Mouse (Mus musculus): ENCODE results near the gene Pold2. TPM values are rescaled to one million over a fixed set of nuclear protein-coding genes. Genes with fewer than 3 reads are reported as not detected.

Gene Pold2
- polyA plus RNA-seq (2016; fragmentation: Nextera tagmentation; extraction: Ambion mirVana), result 148 and 160 TPM in 2 replicates

DNA sequence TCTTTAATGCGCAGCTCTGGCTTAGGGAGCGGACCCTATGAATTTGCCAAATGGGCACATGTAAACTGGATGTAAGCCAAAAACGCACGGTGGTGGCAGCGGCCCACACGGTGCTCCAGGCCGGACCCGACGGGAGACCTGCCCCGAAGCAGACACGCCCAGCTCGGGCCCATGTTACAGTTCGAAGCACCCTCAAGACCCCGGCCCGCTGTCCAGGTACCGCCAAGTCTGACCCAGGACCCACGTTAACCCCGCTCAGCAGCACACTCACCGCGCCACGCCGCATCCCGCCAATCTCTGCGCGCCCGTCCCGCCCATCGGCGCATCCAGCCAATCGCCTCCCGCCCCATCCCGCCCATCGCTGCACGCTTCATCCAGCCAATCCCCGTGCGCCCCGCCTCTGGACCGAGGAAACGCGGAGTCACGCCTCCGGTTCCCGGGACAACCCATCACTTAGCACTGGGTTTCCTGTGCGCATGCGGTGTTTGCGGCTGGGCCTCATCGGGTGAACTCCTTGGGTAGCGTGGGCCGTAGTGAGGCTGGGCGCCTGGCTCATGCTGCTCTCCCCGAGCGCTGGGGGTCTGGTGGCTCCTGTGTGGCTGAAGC lies at the start of gene Pold2:
Pold2 (minus strand) TSS at position 372 of the 606 bp plus-strand sequence.
- Histone ChIP-seq H3K36me3 (peaks cover 38% of the 10 kb centered on the region), H3K4me1 (peaks cover 32% of the 10 kb centered on the region), H3K27ac (replicated peaks) (peak within 1 kb of the TSS; percentile 92), H3K4me3 (peak within 1 kb of the TSS; percentile 68), H3K27me3 (ENCODE audit: low read depth, poor library complexity, severe bottlenecking) (no peaks in the 10 kb centered on the region), H3K9me3 (replicated peaks) (no peaks in the 10 kb centered on the region)
- WGBS, result under 1% methylated on average over 52 of the region's 52 CpGs
- DNase-seq (ENCODE audit: low spot score), result peak; percentile 99

DNA sequence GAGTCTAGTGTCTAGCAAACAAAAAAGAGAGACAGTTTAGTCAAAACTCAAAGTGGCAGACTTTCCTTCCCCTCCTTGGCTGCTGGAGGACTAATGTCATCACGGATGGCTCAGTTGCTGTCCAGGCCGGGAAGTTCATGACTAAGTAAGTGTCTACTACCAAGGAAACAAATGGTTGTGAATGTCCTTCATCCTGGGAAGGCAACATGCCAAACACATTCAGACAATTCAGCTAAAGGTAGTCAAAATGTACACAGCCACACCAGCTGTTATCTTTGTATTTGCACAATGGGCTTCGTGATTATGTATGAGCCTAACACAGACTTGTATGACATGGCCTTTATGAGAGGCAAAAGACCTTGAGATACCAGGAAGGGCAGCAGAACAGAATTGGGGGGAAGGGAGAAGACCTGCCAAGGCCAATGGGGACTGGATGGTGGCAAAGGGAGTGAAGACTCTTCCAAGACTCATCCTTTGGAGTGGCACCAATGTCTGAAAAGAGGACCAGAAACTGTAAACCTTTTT lies 48.7 kb upstream of the Pold2 start:
- Histone ChIP-seq H3K4me1 (no peaks in the 10 kb centered on the region), H3K27ac (replicated peaks) (no peak overlapping the region), H3K36me3 (no peaks in the 10 kb centered on the region), H3K4me3 (no peak overlapping the region), H3K27me3 (ENCODE audit: low read depth, poor library complexity, severe bottlenecking) (no peaks in the 10 kb centered on the region), H3K9me3 (replicated peaks) (peaks cover 11% of the 10 kb centered on the region; the same call in 1 of the 2 replicates)
- WGBS, result 89% methylated on average over 3 of the region's 3 CpGs
- no peak for DNase-seq (ENCODE audit: low spot score)

DNA sequence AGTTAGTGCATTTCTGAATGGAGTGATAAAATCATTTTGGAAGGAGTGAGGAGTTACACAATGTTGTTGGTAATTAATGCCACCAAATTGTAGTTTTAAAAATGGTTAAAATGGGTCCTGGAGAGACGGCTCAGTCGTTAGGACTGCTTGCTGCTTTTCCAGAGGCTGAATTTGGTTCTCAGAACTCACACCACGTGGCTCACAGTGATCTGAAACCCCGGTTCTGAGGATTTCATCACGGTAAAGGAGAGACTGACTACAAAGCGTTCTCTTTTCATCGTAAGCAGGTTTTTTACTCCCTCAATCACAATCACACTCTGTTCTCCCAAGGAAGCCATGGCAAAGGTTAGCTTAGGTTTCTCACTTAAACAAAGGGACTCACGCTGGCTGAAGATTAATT lies 46.6 kb upstream of the Pold2 start:
- no peak overlapping the region for H3K27ac ChIP-seq (replicated peaks)
- H3K36me3 ChIP-seq, result no peaks in the 10 kb centered on the region
- peaks cover 7% of the 10 kb centered on the region; the same call in 1 of the 2 replicates for H3K9me3 ChIP-seq (replicated peaks)
- H3K27me3 ChIP-seq (ENCODE audit: low read depth, poor library complexity, severe bottlenecking), result 0 out of 2 replicates have a peak, but pooled peaks cover 6% of the 10 kb centered on the region
- WGBS, result 68% methylated on average over 8 of the region's 8 CpGs
- H3K4me3 ChIP-seq, result no peak overlapping the region
- peaks cover 5% of the 10 kb centered on the region; the same call in 1 of the 2 replicates for H3K4me1 ChIP-seq
- no peak for DNase-seq (ENCODE audit: low spot score)

DNA sequence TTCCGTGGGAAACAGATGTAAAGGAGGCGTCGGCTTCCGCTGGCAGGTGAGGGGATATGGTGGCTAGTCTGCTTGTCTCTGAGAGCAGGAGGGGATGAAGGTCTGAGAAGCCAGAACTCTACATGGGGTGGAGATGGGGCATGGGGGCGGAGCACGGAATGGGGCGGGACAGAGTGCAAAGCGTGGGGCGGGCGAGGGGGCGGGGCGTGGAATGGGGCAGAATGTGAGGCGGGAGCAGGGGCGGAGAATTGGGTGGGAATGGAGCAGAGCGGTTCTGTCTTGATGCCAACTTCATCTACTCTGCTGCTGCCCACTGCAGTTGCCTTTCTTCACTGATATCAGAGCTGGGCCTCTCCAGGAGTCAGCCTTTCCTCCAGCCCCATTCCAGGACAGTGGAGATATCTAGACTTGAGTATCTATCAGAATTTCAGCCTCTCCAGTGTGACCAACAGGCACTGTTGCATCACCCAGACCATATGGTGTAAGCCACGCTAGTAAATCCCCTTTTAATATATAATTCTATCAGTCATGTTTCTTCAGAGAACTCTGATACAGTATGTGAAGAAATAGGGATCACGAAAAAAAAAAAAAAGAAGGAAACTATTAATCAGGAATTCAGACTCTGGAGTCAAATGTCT lies 42.4 kb upstream of the Pold2 start:
- Histone ChIP-seq H3K27ac (replicated peaks) (no peak overlapping the region), H3K4me3 (no peak overlapping the region), H3K27me3 (ENCODE audit: low read depth, poor library complexity, severe bottlenecking) (0 out of 2 replicates have a peak, but pooled peaks cover 6% of the 10 kb centered on the region), H3K36me3 (no peaks in the 10 kb centered on the region), H3K4me1 (peaks cover 5% of the 10 kb centered on the region; the same call in 1 of the 2 replicates), H3K9me3 (replicated peaks) (no peaks in the 10 kb centered on the region)
- whole genome bisulfite sequencing, result 36% methylated on average over 17 of the region's 17 CpGs
- no peak for DNase-seq (ENCODE audit: low spot score)

DNA sequence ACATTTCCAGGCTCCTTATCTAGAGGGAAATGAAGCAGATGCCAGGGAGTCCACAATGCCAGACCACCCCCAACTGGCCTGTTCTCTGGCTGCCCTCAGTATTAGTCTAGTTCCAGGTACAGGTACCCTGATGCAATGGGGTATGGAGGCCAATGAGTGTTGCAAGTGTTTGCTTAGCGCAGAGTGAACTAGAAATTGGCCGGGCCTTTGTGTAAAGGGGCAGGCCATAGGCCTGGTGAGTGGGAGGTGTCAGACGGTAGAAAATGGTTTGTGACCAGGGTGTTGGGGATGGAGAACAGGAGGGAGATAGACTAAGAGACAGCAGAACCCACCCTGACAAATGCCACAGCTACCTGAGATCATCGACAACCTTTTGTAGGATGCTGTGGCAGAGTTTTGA lies 41.5 kb upstream of the Pold2 start:
- H3K4me3 ChIP-seq, result no peak overlapping the region
- no peaks in the 10 kb centered on the region for H3K36me3 ChIP-seq
- H3K27ac ChIP-seq (replicated peaks), result no peak overlapping the region
- no peak for DNase-seq (ENCODE audit: low spot score)
- 0 out of 2 replicates have a peak, but pooled peaks cover 6% of the 10 kb centered on the region for H3K27me3 ChIP-seq (ENCODE audit: low read depth, poor library complexity, severe bottlenecking)
- H3K4me1 ChIP-seq, result peaks cover 9% of the 10 kb centered on the region; the same call in 1 of the 2 replicates
- 94% methylated on average over 4 of the region's 4 CpGs for WGBS
- no peaks in the 10 kb centered on the region for H3K9me3 ChIP-seq (replicated peaks)

DNA sequence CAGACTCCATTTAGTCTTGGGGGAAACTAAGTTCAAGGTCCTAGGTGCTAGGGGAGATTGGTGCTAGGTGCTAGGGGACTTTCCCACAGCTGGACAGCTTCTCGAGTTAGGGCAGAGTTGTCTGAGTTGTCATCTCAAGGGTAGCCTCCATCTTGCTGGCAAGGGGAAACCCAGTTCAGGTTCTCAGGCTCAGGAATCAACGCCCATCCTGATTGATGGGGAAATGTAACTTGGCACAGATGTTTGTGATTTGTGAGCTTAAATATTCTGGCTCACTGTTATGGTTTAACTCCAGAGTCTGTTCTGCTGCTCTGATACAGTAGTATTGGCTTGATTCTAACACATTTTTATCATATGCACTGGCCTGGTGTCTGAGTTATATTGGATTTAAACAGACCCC lies 40.0 kb upstream of the Pold2 start:
- DNase-seq (ENCODE audit: low spot score), result no peak
- peaks cover 15% of the 10 kb centered on the region; the same call in 1 of the 2 replicates for H3K4me1 ChIP-seq
- no peak overlapping the region for H3K27ac ChIP-seq (replicated peaks)
- H3K9me3 ChIP-seq (replicated peaks), result no peaks in the 10 kb centered on the region
- H3K36me3 ChIP-seq, result no peaks in the 10 kb centered on the region
- whole genome bisulfite sequencing, result 78% methylated on average over 2 of the region's 2 CpGs
- H3K27me3 ChIP-seq (ENCODE audit: low read depth, poor library complexity, severe bottlenecking), result 0 out of 2 replicates have a peak, but pooled peaks cover 12% of the 10 kb centered on the region
- H3K4me3 ChIP-seq, result no peak overlapping the region

DNA sequence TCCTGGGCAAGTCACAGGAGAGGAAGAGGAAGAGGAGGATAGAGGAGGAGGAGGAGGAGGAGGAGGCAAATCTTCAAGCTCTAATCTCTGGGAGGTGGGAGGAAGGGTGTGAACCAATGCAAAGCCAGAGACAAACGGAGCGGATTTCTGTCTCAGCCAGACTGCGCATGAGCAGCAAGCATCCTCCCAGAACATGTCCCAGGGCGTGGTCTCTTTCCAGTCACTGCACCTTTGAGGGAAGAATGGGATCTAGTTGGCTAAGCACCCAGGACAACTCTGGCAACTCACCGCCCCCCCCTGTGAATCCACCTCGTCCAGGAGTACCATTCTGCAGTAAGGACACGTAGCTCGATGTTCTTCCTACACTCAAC lies 38.1 kb upstream of the Pold2 start:
- Histone ChIP-seq H3K4me1 (peaks cover 19% of the 10 kb centered on the region; the same call in 1 of the 2 replicates), H3K36me3 (no peaks in the 10 kb centered on the region), H3K9me3 (replicated peaks) (no peaks in the 10 kb centered on the region), H3K4me3 (no peak overlapping the region), H3K27me3 (ENCODE audit: low read depth, poor library complexity, severe bottlenecking) (0 out of 2 replicates have a peak, but pooled peaks cover 8% of the 10 kb centered on the region), H3K27ac (replicated peaks) (no peak overlapping the region)
- WGBS, result 80% methylated on average over 8 of the region's 8 CpGs
- no peak for DNase-seq (ENCODE audit: low spot score)

DNA sequence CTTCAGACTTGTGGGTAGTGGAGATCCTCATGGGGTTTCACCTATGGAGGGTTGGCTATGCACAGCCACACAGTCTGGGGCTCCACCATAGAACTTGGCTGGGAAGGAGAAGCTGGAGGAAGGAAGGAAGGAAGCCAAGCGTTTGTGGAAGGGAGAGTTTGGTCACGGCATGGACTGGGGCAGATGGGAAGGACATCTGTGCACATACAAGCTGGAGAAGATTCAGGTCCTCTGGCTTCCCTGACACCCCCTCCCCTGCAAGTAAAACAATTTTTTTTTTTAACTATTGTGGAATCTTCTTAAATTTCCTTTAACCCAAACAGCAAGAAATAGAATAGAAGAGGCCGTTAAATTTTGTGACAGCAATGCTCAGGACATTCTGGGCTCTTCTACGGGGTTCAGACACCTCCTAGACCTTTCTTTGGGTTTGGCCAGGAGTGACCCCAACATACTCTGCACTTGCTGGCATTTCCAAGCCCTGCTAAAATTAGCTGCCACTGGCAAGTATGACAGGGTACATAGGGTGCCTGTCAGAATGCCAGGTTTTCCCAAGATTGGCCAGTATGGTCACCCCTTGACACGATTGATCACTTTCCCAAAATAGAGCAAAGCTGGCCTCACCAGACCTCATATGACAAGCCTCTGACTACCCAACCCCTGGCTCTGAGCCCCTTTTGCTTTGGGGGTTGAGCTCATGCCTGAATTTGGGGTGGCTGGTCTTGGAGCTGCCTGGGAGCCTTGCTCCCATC lies 37.5 kb upstream of the Pold2 start:
- Histone ChIP-seq H3K4me1 (peaks cover 19% of the 10 kb centered on the region; the same call in 1 of the 2 replicates), H3K9me3 (replicated peaks) (no peaks in the 10 kb centered on the region), H3K36me3 (no peaks in the 10 kb centered on the region), H3K4me3 (no peak overlapping the region), H3K27ac (replicated peaks) (no peak overlapping the region), H3K27me3 (ENCODE audit: low read depth, poor library complexity, severe bottlenecking) (0 out of 2 replicates have a peak, but pooled peaks cover 7% of the 10 kb centered on the region)
- DNase-seq (ENCODE audit: low spot score), result no peak
- 88% methylated on average over 5 of the region's 5 CpGs for WGBS

DNA sequence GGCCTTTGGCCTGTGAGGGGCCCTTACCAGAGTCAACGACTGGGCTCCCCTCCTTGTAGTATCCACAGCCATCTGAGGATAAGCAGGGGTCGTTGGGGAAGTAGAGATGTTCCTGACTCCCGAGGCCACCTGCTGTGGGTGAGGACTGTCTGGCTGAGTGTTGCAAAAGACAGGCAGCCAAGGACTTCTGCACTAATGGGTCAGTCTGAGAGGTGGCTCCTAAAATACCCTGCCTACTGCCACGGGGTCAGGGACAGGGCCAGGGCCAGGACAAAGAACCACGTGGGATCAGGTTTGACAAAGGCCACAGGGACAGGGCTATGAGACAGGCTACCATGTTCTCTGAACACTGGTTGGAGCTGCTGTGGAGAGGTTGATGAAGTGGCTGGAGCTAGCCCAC lies 36.8 kb upstream of the Pold2 start:
- no peak for DNase-seq (ENCODE audit: low spot score)
- Histone ChIP-seq H3K27me3 (ENCODE audit: low read depth, poor library complexity, severe bottlenecking) (0 out of 2 replicates have a peak, but pooled peaks cover 7% of the 10 kb centered on the region), H3K4me3 (no peak overlapping the region), H3K27ac (replicated peaks) (0 out of 2 replicates have a peak overlapping the region, but pooled peaks have one; percentile 23), H3K9me3 (replicated peaks) (no peaks in the 10 kb centered on the region), H3K36me3 (no peaks in the 10 kb centered on the region), H3K4me1 (0 out of 2 replicates have a peak, but pooled peaks cover 14% of the 10 kb centered on the region)
- WGBS, result 61% methylated on average over 5 of the region's 5 CpGs

DNA sequence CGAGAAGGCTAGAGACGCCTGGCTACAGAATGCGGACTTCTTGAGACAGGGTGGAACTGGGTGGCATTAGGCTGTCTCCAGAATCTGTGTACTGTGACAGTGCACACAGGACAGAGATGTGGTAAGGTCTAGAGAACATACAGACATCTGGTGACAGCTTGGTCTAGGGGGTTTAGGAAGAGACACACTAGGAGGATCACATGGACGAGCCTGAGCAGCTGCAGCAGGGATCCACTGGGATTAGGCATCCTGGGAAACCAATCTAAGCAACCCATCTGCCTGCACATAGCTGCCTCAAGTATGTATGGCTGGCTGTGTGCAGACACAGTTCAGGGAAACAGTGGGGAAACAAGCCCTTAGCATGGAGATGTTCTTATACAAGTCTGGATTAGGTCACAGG lies 35.8 kb upstream of the Pold2 start:
- Histone ChIP-seq H3K27ac (replicated peaks) (no peak overlapping the region), H3K27me3 (ENCODE audit: low read depth, poor library complexity, severe bottlenecking) (0 out of 2 replicates have a peak, but pooled peaks cover 7% of the 10 kb centered on the region), H3K36me3 (no peaks in the 10 kb centered on the region), H3K9me3 (replicated peaks) (no peaks in the 10 kb centered on the region), H3K4me3 (no peak overlapping the region), H3K4me1 (0 out of 2 replicates have a peak, but pooled peaks cover 14% of the 10 kb centered on the region)
- WGBS, result 80% methylated on average over 4 of the region's 4 CpGs
- DNase-seq (ENCODE audit: low spot score), result no peak

DNA sequence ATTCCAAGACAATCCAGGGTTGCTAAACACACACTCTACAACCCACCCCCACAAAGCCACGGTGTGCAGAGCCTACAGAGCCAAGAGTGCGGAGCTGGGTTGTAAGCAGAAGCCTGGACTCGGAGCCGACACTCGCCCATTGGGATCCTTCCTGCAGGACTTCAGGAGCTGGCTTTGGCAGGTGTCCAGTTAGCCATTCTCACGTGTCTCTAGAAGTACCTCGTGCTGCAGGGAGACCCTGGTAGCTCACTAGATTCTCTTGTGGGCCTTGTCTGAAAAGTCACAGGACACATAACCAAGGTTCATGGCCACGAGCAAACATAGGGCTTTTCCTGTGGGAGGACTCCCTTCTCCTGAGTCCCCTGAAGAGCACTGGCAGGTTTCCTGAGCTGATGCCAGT lies 35.2 kb upstream of the Pold2 start:
- H3K36me3 ChIP-seq, result no peaks in the 10 kb centered on the region
- WGBS, result 78% methylated on average over 8 of the region's 8 CpGs
- H3K4me1 ChIP-seq, result 0 out of 2 replicates have a peak, but pooled peaks cover 14% of the 10 kb centered on the region
- no peak overlapping the region for H3K27ac ChIP-seq (replicated peaks)
- no peaks in the 10 kb centered on the region for H3K9me3 ChIP-seq (replicated peaks)
- H3K27me3 ChIP-seq (ENCODE audit: low read depth, poor library complexity, severe bottlenecking), result 0 out of 2 replicates have a peak, but pooled peaks cover 7% of the 10 kb centered on the region
- no peak for DNase-seq (ENCODE audit: low spot score)
- no peak overlapping the region for H3K4me3 ChIP-seq

DNA sequence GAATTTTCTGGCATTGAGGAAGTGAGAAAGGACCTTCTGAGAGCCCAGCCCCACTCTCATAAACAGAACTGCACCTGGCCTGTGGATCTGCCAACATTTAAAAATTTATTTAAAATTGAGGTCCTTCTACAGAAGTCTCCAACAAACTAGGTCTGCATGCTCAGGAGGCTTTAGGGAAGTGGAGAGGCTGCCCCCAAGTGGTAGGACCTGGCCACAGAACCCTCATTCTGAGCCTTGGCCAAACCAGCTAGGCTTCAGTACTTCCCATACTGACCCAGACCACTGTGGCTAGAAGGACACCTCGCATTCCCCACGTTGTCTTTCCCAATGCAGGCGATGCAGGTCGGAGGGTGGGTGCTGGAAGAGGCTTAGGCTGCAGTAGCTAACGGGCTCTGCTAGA lies 34.5 kb upstream of the Pold2 start:
- H3K4me3 ChIP-seq, result no peak overlapping the region
- 0 out of 2 replicates have a peak, but pooled peaks cover 14% of the 10 kb centered on the region for H3K4me1 ChIP-seq
- 35% methylated on average over 5 of the region's 5 CpGs for WGBS
- H3K9me3 ChIP-seq (replicated peaks), result no peaks in the 10 kb centered on the region
- DNase-seq (ENCODE audit: low spot score), result peak; percentile 45
- no peaks in the 10 kb centered on the region for H3K36me3 ChIP-seq
- 0 out of 2 replicates have a peak, but pooled peaks cover 7% of the 10 kb centered on the region for H3K27me3 ChIP-seq (ENCODE audit: low read depth, poor library complexity, severe bottlenecking)
- H3K27ac ChIP-seq (replicated peaks), result no peak overlapping the region; the same call in 1 of the 2 replicates
